8 mouse cellular contexts compared by ENCODE assay signal in the genomic region with DNA sequence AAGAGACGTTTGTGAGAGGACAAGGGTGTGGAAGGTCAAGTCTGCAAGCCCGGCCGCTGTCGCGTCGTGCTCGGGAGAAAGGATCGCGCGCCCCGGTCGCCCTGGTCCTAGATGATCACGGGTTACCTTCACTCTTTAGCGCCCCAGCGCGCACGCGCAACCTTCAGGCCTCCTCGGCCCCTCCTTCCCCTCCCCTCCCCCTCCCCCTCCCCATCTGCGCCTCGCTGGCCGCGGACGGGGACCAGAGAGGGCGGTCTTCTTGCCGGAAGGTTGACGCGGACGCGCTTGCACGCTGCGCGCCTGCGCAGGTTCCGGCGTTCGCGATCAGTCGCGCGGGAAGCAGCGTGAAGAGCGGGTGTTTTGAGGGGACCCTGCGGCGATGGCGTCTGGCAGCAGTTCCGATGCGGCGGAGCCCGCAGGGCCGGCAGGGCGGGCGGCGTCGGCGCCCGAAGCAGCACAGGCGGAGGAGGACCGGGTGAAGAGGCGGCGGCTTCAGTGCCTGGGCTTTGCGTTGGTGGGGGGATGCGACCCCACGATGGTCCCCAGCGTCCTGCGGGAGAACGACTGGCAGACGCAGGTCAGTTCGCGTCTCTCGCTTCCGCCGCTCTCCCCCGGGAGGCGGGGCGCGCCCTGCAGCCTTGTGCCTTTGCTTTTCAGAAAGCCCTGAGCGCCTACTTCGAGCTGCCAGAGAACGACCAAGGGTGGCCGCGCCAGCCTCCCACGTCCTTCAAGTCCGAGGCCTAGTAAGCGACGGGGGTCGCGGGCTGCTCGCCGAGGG. TPM values are rescaled to one million over a fixed set of nuclear protein-coding genes. Genes with fewer than 3 reads are reported as not detected.
DNase-seq lines count a peak whose midpoint lies in the region; ATAC-seq lines count a peak whose summit lies in the region.

Acot13 (minus strand) TSS at position 188 of the 778 bp plus-strand sequence.
Tdp2 (plus strand) TSS at position 327 of the 778 bp plus-strand sequence.

- H3K4me1 ChIP-seq in hindbrain, embryonic 16.5 days (ENCODE audit: control insufficient read depth, insufficient read depth, low read depth, low read length), result peaks cover 20% of the 10 kb centered on the region

- no peaks in the 10 kb centered on the region for H3K27me3 ChIP-seq in hindbrain, embryonic 16.5 days (replicated peaks; ENCODE audit: control insufficient read depth, insufficient read depth, low read length)

- DNase-seq in T-cell, adult 2 months (ENCODE audit: low spot score), result peak; percentile 97
- peak; percentile 93 to 95 for DNase-seq in cerebellum, postnatal 36 days
- DNase-seq in gastrocnemius, adult 18-20 months (ENCODE audit: low spot score), result peak; percentile 92
- peak; percentile 86 to 92 for DNase-seq in left cerebral cortex, adult 18-20 months (ENCODE audit: low spot score in 2 of 2)
- DNase-seq in right cerebral cortex, adult 18-20 months, result peak; percentile 94
- DNase-seq in urinary bladder, postnatal 10 days (ENCODE audit: low spot score), result peak; percentile 81

- no peaks in the 10 kb centered on the region for H3K36me3 ChIP-seq in hindbrain, embryonic 16.5 days (ENCODE audit: control insufficient read depth, insufficient read depth, low read length)
- no peaks in the 10 kb centered on the region for H3K36me3 ChIP-seq in macrophage (ENCODE audit: inconsistent target)

- peak within 1 kb of the TSS; percentile 96 for H3K4me3 ChIP-seq in hindbrain, embryonic 16.5 days (ENCODE audit: low read length)
- H3K4me3 ChIP-seq in macrophage (ENCODE audit: inconsistent target), result peak within 1 kb of the TSS; percentile 83

- H3K79me2 ChIP-seq in macrophage (ENCODE audit: inconsistent target), result peaks cover 78% of the 10 kb centered on the region

- H3K27ac ChIP-seq in hindbrain, embryonic 16.5 days (ENCODE audit: low read depth, low read length), result peak within 1 kb of the TSS; percentile 87
- peak within 1 kb of the TSS; percentile 79 for H3K27ac ChIP-seq in macrophage

- H3K9me3 ChIP-seq in hindbrain, embryonic 16.5 days (ENCODE audit: control insufficient read depth, low read length), result no peaks in the 10 kb centered on the region

- WGBS in hindbrain, embryonic 16.5 days, result under 1% methylated on average over 74 of the region's 90 CpGs
- WGBS in macrophage (ENCODE audit: missing documents), result under 1% methylated on average over 58 of the region's 90 CpGs

- H3K4me2 ChIP-seq in hindbrain, embryonic 16.5 days (ENCODE audit: low read length), result peak within 1 kb of the TSS; percentile 78

- peak within 1 kb of the TSS; percentile 92 for H3K9ac ChIP-seq in hindbrain, embryonic 16.5 days (ENCODE audit: low read depth, low read length)

- ATAC-seq in hindbrain, embryonic 16.5 days, result peak; percentile 98

RNA-seq across cellular contexts. Expression of gene Acot13, which starts in this region (rescaled TPM):
- total RNA-seq in gastrocnemius, adult 18-20 months (2021), result 100 to 1,000 TPM; 153 TPM
- polyA plus RNA-seq in hindbrain, embryonic 16.5 days (2015; fragmentation: Nextera tagmentation; extraction: Ambion mirVana), result 59.4 and 66.5 TPM in 2 replicates
- total RNA-seq in left cerebral cortex, adult 18-20 months (2021), result 10 to 100 TPM; 89.4 to 91.9 TPM
- total RNA-seq in macrophage (2018; cell fraction: chromatin; rRNA removed), result 10 to 100 TPM in 2 of 26 experiments, 1 to 10 TPM in 15, not detected in 9; 1.6 to 14.0 (median 2.5) TPM
- total RNA-seq in macrophage (2018; cell fraction: cytosol; rRNA removed), result 10 to 100 TPM; 41.6 to 97.9 (median 63.3) TPM
- 10 to 100 TPM in 16 of 26 experiments, 1 to 10 TPM in 10; 2.5 to 23.4 (median 12.0) TPM for total RNA-seq in macrophage (2018; cell fraction: nucleus; rRNA removed)
- 55.9 to 94.5 TPM (median 88.0 TPM) in 3 replicates for polyA plus RNA-seq in macrophage (2018)

RNA-seq across cellular contexts. Expression of gene Tdp2, which starts in this region (rescaled TPM):
- 1 to 10 TPM; 7.7 to 8.2 TPM for total RNA-seq in gastrocnemius, adult 18-20 months (2021)
- polyA plus RNA-seq in hindbrain, embryonic 16.5 days (2015; fragmentation: Nextera tagmentation; extraction: Ambion mirVana), result 31.0 and 35.4 TPM in 2 replicates
- 10 to 100 TPM; 21.5 to 23.0 TPM for total RNA-seq in left cerebral cortex, adult 18-20 months (2021)
- total RNA-seq in macrophage (2018; cell fraction: chromatin; rRNA removed), result 10 to 100 TPM in 23 of 26 experiments, 1 to 10 TPM in 3; 6.8 to 64.5 (median 26.5) TPM
- total RNA-seq in macrophage (2018; cell fraction: cytosol; rRNA removed), result 10 to 100 TPM in 16 of 26 experiments, 1 to 10 TPM in 10; 3.7 to 15.0 (median 11.3) TPM
- 10 to 100 TPM in 25 of 26 experiments, 1 to 10 TPM in 1; 9.4 to 57.6 (median 19.4) TPM for total RNA-seq in macrophage (2018; cell fraction: nucleus; rRNA removed)
- polyA plus RNA-seq in macrophage (2018), result 15.5 to 19.5 TPM (median 17.7 TPM) in 3 replicates

Comparison
In these comparisons a context has a peak if more than half of its experiments do, and no peak if none do; other contexts are left out.
1. Peak in every context shown above with its lines: DNase-seq, ATAC-seq, H3K4me3 ChIP-seq and H3K27ac ChIP-seq.